Mouse (Mus musculus): ENCODE data around the gene Mfsd11. TPM values are rescaled to one million over a fixed set of nuclear protein-coding genes. Genes with fewer than 3 reads are reported as not detected.
A peak's percentile ranks its signal among the peaks of the same experiment; 100 is the strongest.
"Not testable (repeated sequence)": the region's sequence is repeated elsewhere in the genome, so short reads cannot be mapped to it uniquely, and the experiment has no call there.

Gene Mfsd11
- polyA plus RNA-seq, 2 experiments = 5.6 to 7.4 TPM

- Histone ChIP-seq H3K27me3 (ENCODE audit: control insufficient read depth, insufficient read depth, low read length) (no peaks in the 10 kb centered on the region; the same call in 1 of the 2 replicates), H3K36me3 (replicated peaks; ENCODE audit: control insufficient read depth, insufficient read depth, low read depth) (no peaks in the 10 kb centered on the region), H3K9ac (replicated peaks) (no peak overlapping the region), H3K4me1 (replicated peaks; ENCODE audit: control insufficient read depth in 2 of 2, insufficient read depth in 2 of 2, low read length in 1 of 2) (no peaks in the 10 kb centered on the region), H3K27ac (no peak overlapping the region), H3K4me3 (ENCODE audit: insufficient read depth in 1 of 2, low read depth in 2 of 2, low read length in 2 of 2) (no peak overlapping the region), H3K4me2 (ENCODE audit: low read depth) (no peak overlapping the region), H3K9me3 (ENCODE audit: control insufficient read depth, low read length) (no peaks in the 10 kb centered on the region)
- DNase-seq (ENCODE audit: low read depth in 3 of 3, low spot score in 3 of 3) (no peak), ATAC-seq (ENCODE audit: insufficient read depth) (no peak)
- TF ChIP-seq CTCF (IDR thresholded peaks at IDR 0.05; ENCODE audit: low read depth) = no peak
- no peak for TF ChIP-seq EP300 (IDR thresholded peaks at IDR 0.05; ENCODE audit: low read depth)
- 58% methylated on average over 3 of the region's 3 CpGs for WGBS (ENCODE audit: insufficient replicate concordance)
Measured at GRCm38 (mm10) chr11:116895402-116895801, 43.2 kb downstream of the Mfsd11 start.

- Histone ChIP-seq H3K27me3 (ENCODE audit: control insufficient read depth, insufficient read depth, low read length) (peaks cover under 1% of the 10 kb centered on the region; the same call in 1 of the 2 replicates), H3K9ac (replicated peaks) (no peak overlapping the region), H3K4me1 (replicated peaks; ENCODE audit: control insufficient read depth in 2 of 2, insufficient read depth in 2 of 2, low read length in 1 of 2) (no peaks in the 10 kb centered on the region), H3K27ac (no peak overlapping the region), H3K4me3 (ENCODE audit: insufficient read depth in 1 of 2, low read depth in 2 of 2, low read length in 2 of 2) (no peak overlapping the region), H3K9me3 (ENCODE audit: control insufficient read depth, low read length) (no peaks in the 10 kb centered on the region), H3K36me3 (replicated peaks; ENCODE audit: control insufficient read depth, insufficient read depth, low read depth) (no peaks in the 10 kb centered on the region), H3K4me2 (ENCODE audit: low read depth) (no peak overlapping the region)
- no peak for DNase-seq (ENCODE audit: low read depth in 3 of 3, low spot score in 3 of 3)
- 78% methylated on average over 12 of the region's 12 CpGs for WGBS (ENCODE audit: insufficient replicate concordance)
- no peak for TF ChIP-seq CTCF (IDR thresholded peaks at IDR 0.05; ENCODE audit: low read depth)
- no peak for TF ChIP-seq EP300 (IDR thresholded peaks at IDR 0.05; ENCODE audit: low read depth)
- ATAC-seq (ENCODE audit: insufficient read depth) = no peak
Measured at GRCm38 (mm10) chr11:116899247-116899646, 47.0 kb downstream of the Mfsd11 start.

GRCm38 (mm10) chr11:116902588-116902987 lies 50.3 kb downstream of the Mfsd11 start:
- H3K4me2 ChIP-seq (ENCODE audit: low read depth); DNase-seq (ENCODE audit: low read depth in 3 of 3, low spot score in 3 of 3); H3K36me3 ChIP-seq (replicated peaks; ENCODE audit: control insufficient read depth, insufficient read depth, low read depth); ATAC-seq (ENCODE audit: insufficient read depth); H3K9me3 ChIP-seq (ENCODE audit: control insufficient read depth, low read length); H3K4me3 ChIP-seq (ENCODE audit: insufficient read depth in 1 of 2, low read depth in 2 of 2, low read length in 2 of 2); H3K4me1 ChIP-seq (replicated peaks; ENCODE audit: control insufficient read depth in 2 of 2, insufficient read depth in 2 of 2, low read length in 1 of 2); H3K9ac ChIP-seq (replicated peaks); H3K27ac ChIP-seq: not testable (repeated sequence)
- WGBS (ENCODE audit: insufficient replicate concordance) = 64% methylated on average over 10 of the region's 10 CpGs
- H3K27me3 ChIP-seq (ENCODE audit: control insufficient read depth, insufficient read depth, low read length) = peaks cover 18% of the 10 kb centered on the region

- WGBS (ENCODE audit: insufficient replicate concordance) = 7% methylated on average over 23 of the region's 23 CpGs
- TF ChIP-seq CTCF (IDR thresholded peaks at IDR 0.05; ENCODE audit: low read depth) = no peak
- TF ChIP-seq EP300 (IDR thresholded peaks at IDR 0.05; ENCODE audit: low read depth) = no peak
- Histone ChIP-seq H3K4me3 (ENCODE audit: insufficient read depth in 1 of 2, low read depth in 2 of 2, low read length in 2 of 2) (peak overlapping the region in 1 of 2 experiments; percentile 21; a peak in 1 of 4 replicates), H3K4me2 (ENCODE audit: low read depth) (peak overlapping the region; percentile 41), H3K4me1 (replicated peaks; ENCODE audit: control insufficient read depth in 2 of 2, insufficient read depth in 2 of 2, low read length in 1 of 2) (peaks cover 0 to 3% of the 10 kb centered on the region in 2 experiments; a peak in 2 of 4 replicates), H3K36me3 (replicated peaks; ENCODE audit: control insufficient read depth, insufficient read depth, low read depth) (no peaks in the 10 kb centered on the region), H3K27ac (no peak overlapping the region), H3K9ac (replicated peaks) (no peak overlapping the region), H3K9me3 (ENCODE audit: control insufficient read depth, low read length) (no peaks in the 10 kb centered on the region), H3K27me3 (ENCODE audit: control insufficient read depth, insufficient read depth, low read length) (peaks cover 18% of the 10 kb centered on the region)
- ATAC-seq (ENCODE audit: insufficient read depth) = no peak
- no peak for DNase-seq (ENCODE audit: low read depth in 3 of 3, low spot score in 3 of 3)
Measured at GRCm38 (mm10) chr11:116905741-116906456, 53.7 kb downstream of the Mfsd11 start.

GRCm38 (mm10) chr11:116913573-116913972 lies 61.3 kb downstream of the Mfsd11 start:
- no peaks in the 10 kb centered on the region for H3K36me3 ChIP-seq (replicated peaks; ENCODE audit: control insufficient read depth, insufficient read depth, low read depth)
- no peak overlapping the region for H3K4me2 ChIP-seq (ENCODE audit: low read depth)
- TF ChIP-seq CTCF (IDR thresholded peaks at IDR 0.05; ENCODE audit: low read depth) = no peak
- no peak for TF ChIP-seq EP300 (IDR thresholded peaks at IDR 0.05; ENCODE audit: low read depth)
- ATAC-seq (ENCODE audit: insufficient read depth) (no peak), DNase-seq (ENCODE audit: low read depth in 3 of 3, low spot score in 3 of 3) (no peak)
- no peaks in the 10 kb centered on the region for H3K4me1 ChIP-seq (replicated peaks; ENCODE audit: control insufficient read depth in 2 of 2, insufficient read depth in 2 of 2, low read length in 1 of 2)
- peaks cover 16% of the 10 kb centered on the region for H3K27me3 ChIP-seq (ENCODE audit: control insufficient read depth, insufficient read depth, low read length)
- WGBS (ENCODE audit: insufficient replicate concordance) = 70% methylated on average over 16 of the region's 16 CpGs
- H3K9ac ChIP-seq (replicated peaks) = no peak overlapping the region
- H3K4me3 ChIP-seq (ENCODE audit: insufficient read depth in 1 of 2, low read depth in 2 of 2, low read length in 2 of 2) = no peak overlapping the region
- H3K27ac ChIP-seq = no peak overlapping the region
- H3K9me3 ChIP-seq (ENCODE audit: control insufficient read depth, low read length) = no peaks in the 10 kb centered on the region

All from liver, embryonic 14.5 days (tissue).